Mouse (Mus musculus): ENCODE results near the gene Hnf1b. TPM values are rescaled to one million over a fixed set of nuclear protein-coding genes. Genes with fewer than 3 reads are reported as not detected.

Gene Hnf1b
- polyA plus RNA-seq, 1 experiment from 2014 or later, result not detected

GRCm38 (mm10) chr11:83927097-83927496, 77.2 kb downstream of the Hnf1b start:
- Histone ChIP-seq H3K36me3 (no peaks in the 10 kb centered on the region), H3K9me3 (replicated peaks) (no peaks in the 10 kb centered on the region), H3K4me1 (peaks cover 6% of the 10 kb centered on the region; the same call in 1 of the 2 replicates), H3K27ac (no peak overlapping the region), H3K4me3 (no peak overlapping the region), H3K27me3 (ENCODE audit: low read depth, poor library complexity, severe bottlenecking) (0 out of 2 replicates have a peak, but pooled peaks cover 6% of the 10 kb centered on the region)
- WGBS, result 63% methylated on average over 3 of the region's 3 CpGs
- peak; percentile 51 for DNase-seq (ENCODE audit: low spot score)

GRCm38 (mm10) chr11:83932506-83933106, 82.7 kb downstream of the Hnf1b start:
- no peak overlapping the region for H3K27ac ChIP-seq
- no peaks in the 10 kb centered on the region for H3K4me1 ChIP-seq
- H3K27me3 ChIP-seq (ENCODE audit: low read depth, poor library complexity, severe bottlenecking), result 0 out of 2 replicates have a peak, but pooled peaks cover 4% of the 10 kb centered on the region
- no peaks in the 10 kb centered on the region for H3K9me3 ChIP-seq (replicated peaks)
- no peak for DNase-seq (ENCODE audit: low spot score)
- 83% methylated on average over 10 of the region's 10 CpGs for whole genome bisulfite sequencing
- no peaks in the 10 kb centered on the region for H3K36me3 ChIP-seq
- no peak overlapping the region for H3K4me3 ChIP-seq

GRCm38 (mm10) chr11:83933376-83933775, 83.5 kb downstream of the Hnf1b start:
- 94% methylated on average over 4 of the region's 4 CpGs for WGBS
- DNase-seq (ENCODE audit: low spot score), result no peak
- no peak overlapping the region for H3K4me3 ChIP-seq
- no peaks in the 10 kb centered on the region for H3K9me3 ChIP-seq (replicated peaks)
- H3K36me3 ChIP-seq, result no peaks in the 10 kb centered on the region
- no peaks in the 10 kb centered on the region for H3K4me1 ChIP-seq
- H3K27ac ChIP-seq, result no peak overlapping the region
- 0 out of 2 replicates have a peak, but pooled peaks cover 4% of the 10 kb centered on the region for H3K27me3 ChIP-seq (ENCODE audit: low read depth, poor library complexity, severe bottlenecking)

GRCm38 (mm10) chr11:83935986-83936665, 86.3 kb downstream of the Hnf1b start:
- H3K27ac ChIP-seq, result no peak overlapping the region
- no peaks in the 10 kb centered on the region for H3K9me3 ChIP-seq (replicated peaks)
- 33% methylated on average over 7 of the region's 7 CpGs for WGBS
- H3K4me1 ChIP-seq, result no peaks in the 10 kb centered on the region
- H3K36me3 ChIP-seq, result no peaks in the 10 kb centered on the region
- H3K27me3 ChIP-seq (ENCODE audit: low read depth, poor library complexity, severe bottlenecking), result 0 out of 2 replicates have a peak, but pooled peaks cover 4% of the 10 kb centered on the region
- H3K4me3 ChIP-seq, result no peak overlapping the region
- DNase-seq (ENCODE audit: low spot score), result peak; percentile 79

- no peak for DNase-seq (ENCODE audit: low spot score)
- Histone ChIP-seq H3K9me3 (replicated peaks) (no peaks in the 10 kb centered on the region), H3K4me3 (no peak overlapping the region), H3K36me3 (peaks cover 3% of the 10 kb centered on the region), H3K4me1 (peaks cover 6% of the 10 kb centered on the region), H3K27me3 (ENCODE audit: low read depth, poor library complexity, severe bottlenecking) (0 out of 2 replicates have a peak, but pooled peaks cover 4% of the 10 kb centered on the region), H3K27ac (no peak overlapping the region)
- WGBS, result 87% methylated on average over 8 of the region's 8 CpGs
Observed at GRCm38 (mm10) chr11:83938556-83938955, 88.7 kb downstream of the Hnf1b start.

GRCm38 (mm10) chr11:83941950-83942840, 92.3 kb downstream of the Hnf1b start, which contains the start of gene Ddx52:
Gene Ddx52, plus strand, starts transcription at chr11:83942062.
- Histone ChIP-seq H3K27ac (peak within 1 kb of the TSS; percentile 92), H3K9me3 (replicated peaks) (no peaks in the 10 kb centered on the region), H3K36me3 (peaks cover 40% of the 10 kb centered on the region), H3K27me3 (ENCODE audit: low read depth, poor library complexity, severe bottlenecking) (0 out of 2 replicates have a peak, but pooled peaks cover 2% of the 10 kb centered on the region), H3K4me1 (peaks cover 6% of the 10 kb centered on the region), H3K4me3 (peak within 1 kb of the TSS; percentile 78)
- 2% methylated on average over 49 of the region's 49 CpGs for WGBS
- peak; percentile 89 for DNase-seq (ENCODE audit: low spot score)

Other genes with a start within 250 kb of the Hnf1b start
- not detected in 2 replicates for gene Rpl9-ps1, start 204.4 kb upstream of the Hnf1b start, polyA plus RNA-seq (2016; fragmentation: Nextera tagmentation; extraction: Ambion mirVana)
- gene Ccl3, start 200.7 kb upstream of the Hnf1b start, polyA plus RNA-seq (2016; fragmentation: Nextera tagmentation; extraction: Ambion mirVana), result 0.20 and 0.26 TPM in 2 replicates
- gene Ccl4, start 187.5 kb upstream of the Hnf1b start, polyA plus RNA-seq (2016; fragmentation: Nextera tagmentation; extraction: Ambion mirVana), result 0.23 TPM in 1 of 2 replicates, not detected in the other
- gene Wfdc17, start 146.1 kb upstream of the Hnf1b start, polyA plus RNA-seq (2016; fragmentation: Nextera tagmentation; extraction: Ambion mirVana), result 0.30 TPM in 1 of 2 replicates, not detected in the other
- gene Wfdc18, start 141.0 kb upstream of the Hnf1b start, polyA plus RNA-seq (2016; fragmentation: Nextera tagmentation; extraction: Ambion mirVana), result not detected in 2 replicates
- gene Wfdc21, start 103.1 kb upstream of the Hnf1b start, polyA plus RNA-seq (2016; fragmentation: Nextera tagmentation; extraction: Ambion mirVana), result not detected in 2 replicates
- 22.8 and 30.4 TPM in 2 replicates for gene Heatr6, start 96.4 kb upstream of the Hnf1b start, polyA plus RNA-seq (2016; fragmentation: Nextera tagmentation; extraction: Ambion mirVana)
- gene Ddx52, start 92.0 kb downstream of the Hnf1b start, polyA plus RNA-seq (2016; fragmentation: Nextera tagmentation; extraction: Ambion mirVana), result 45.6 and 50.1 TPM in 2 replicates
- 3.2 and 5.9 TPM in 2 replicates for gene Synrg, start 114.4 kb downstream of the Hnf1b start, polyA plus RNA-seq (2016; fragmentation: Nextera tagmentation; extraction: Ambion mirVana)
- 5.6 and 7.3 TPM in 2 replicates for gene Dusp14, start 219.2 kb downstream of the Hnf1b start, polyA plus RNA-seq (2016; fragmentation: Nextera tagmentation; extraction: Ambion mirVana)

Data from limb, embryonic 10.5 days (tissue).